Mouse (Mus musculus) lung, embryonic 16.5 days (tissue): Measurements from ENCODE around the gene 4921517D22Rik. TPM values are rescaled to one million over a fixed set of nuclear protein-coding genes. Genes with fewer than 3 reads are reported as not detected.
"Not testable (repeated sequence)": the region's sequence is repeated elsewhere in the genome, so short reads cannot be mapped to it uniquely, and the experiment has no call there.

Source experiments
- ATAC-seq: fragments of 200-750 bp; cut with Nextera tagmentation; 2 replicates; pipeline ENCODE4 v1.8.0; 2017; ENCODE audit warnings: low read depth, mild to moderate bottlenecking, moderate library complexity
- H3K27ac ChIP-seq: fragments of 300-500 bp; sonication (generic); 2 replicates; pipeline ENCODE4 v1.5.1; 2014; ENCODE audit warnings: mild to moderate bottlenecking, control low read depth, low read length
- H3K27me3 ChIP-seq: fragments of 300-500 bp; sonication (generic); 2 replicates; pipeline ENCODE4 v1.6.1; 2014; ENCODE audit warnings: low read depth, low read length, mixed read lengths; ENCODE audit not compliant: control insufficient read depth, insufficient read depth
- H3K36me3 ChIP-seq: fragments of 300-500 bp; sonication (generic); 2 replicates; pipeline ENCODE4 v1.6.1; 2014; ENCODE audit warnings: low read length; ENCODE audit not compliant: control insufficient read depth, insufficient read depth
- H3K4me1 ChIP-seq: fragments of 300-500 bp; sonication (generic); replicated peaks from 2 replicates; pipeline ENCODE4 v1.6.1; 2014; ENCODE audit warnings: low read length, mixed read lengths; ENCODE audit not compliant: control insufficient read depth, insufficient read depth
- H3K4me2 ChIP-seq: fragments of 300-500 bp; sonication (generic); 2 replicates; pipeline ENCODE4 v1.6.1; 2014; ENCODE audit warnings: low read depth, low read length, control low read depth
- H3K4me3 ChIP-seq: fragments of 300-500 bp; sonication (generic); 2 replicates; pipeline ENCODE4 v1.5.1; 2014; ENCODE audit warnings: mild to moderate bottlenecking, low read length, control low read depth
- H3K9ac ChIP-seq: fragments of 300-500 bp; sonication (generic); 2 replicates; pipeline ENCODE4 v1.6.1; 2014; ENCODE audit warnings: low read length, control low read depth
- H3K9me3 ChIP-seq: fragments of 300-500 bp; sonication (generic); 2 replicates; pipeline ENCODE4 v1.6.1; 2016; ENCODE audit warnings: low read length; ENCODE audit not compliant: control insufficient read depth
- WGBS: fragments of 180-500 bp; shearing (Covaris S2); extraction: QIAGEN DNeasy Blood & Tissue Kit; methylation state at CpG from one replicate; pipeline ENCODE4 v1.1.7; 2014; 5-methylcytosine and 5-hydroxymethylcytosine counted together
- polyA plus RNA-seq: library from polyadenylated mRNA; unstranded; fragments of >200 nt; fragmentation: Nextera tagmentation; extraction: Ambion mirVana; gene quantifications from 2 replicates; pipeline ENCODE4 v1.2.1, GENCODE M21; 2015

The 4921517D22Rik gene
- polyA plus RNA-seq, 1 experiment from 2014 or later, result not detected

GRCm38 (mm10) chr13:59728378-59729093 lies 34.6 kb upstream of the 4921517D22Rik start:
- Histone ChIP-seq H3K9ac (peak overlapping the region; percentile 31; the same call in 1 of the 2 replicates), H3K27ac (no peak overlapping the region), H3K36me3 (no peaks in the 10 kb centered on the region), H3K9me3 (no peaks in the 10 kb centered on the region), H3K4me1 (peaks cover 7% of the 10 kb centered on the region), H3K4me3 (no peak overlapping the region), H3K4me2 (no peak overlapping the region), H3K27me3 (no peaks in the 10 kb centered on the region)
- peak; percentile 87 for ATAC-seq
- WGBS, result 16% methylated on average over 7 of the region's 7 CpGs

DNA sequence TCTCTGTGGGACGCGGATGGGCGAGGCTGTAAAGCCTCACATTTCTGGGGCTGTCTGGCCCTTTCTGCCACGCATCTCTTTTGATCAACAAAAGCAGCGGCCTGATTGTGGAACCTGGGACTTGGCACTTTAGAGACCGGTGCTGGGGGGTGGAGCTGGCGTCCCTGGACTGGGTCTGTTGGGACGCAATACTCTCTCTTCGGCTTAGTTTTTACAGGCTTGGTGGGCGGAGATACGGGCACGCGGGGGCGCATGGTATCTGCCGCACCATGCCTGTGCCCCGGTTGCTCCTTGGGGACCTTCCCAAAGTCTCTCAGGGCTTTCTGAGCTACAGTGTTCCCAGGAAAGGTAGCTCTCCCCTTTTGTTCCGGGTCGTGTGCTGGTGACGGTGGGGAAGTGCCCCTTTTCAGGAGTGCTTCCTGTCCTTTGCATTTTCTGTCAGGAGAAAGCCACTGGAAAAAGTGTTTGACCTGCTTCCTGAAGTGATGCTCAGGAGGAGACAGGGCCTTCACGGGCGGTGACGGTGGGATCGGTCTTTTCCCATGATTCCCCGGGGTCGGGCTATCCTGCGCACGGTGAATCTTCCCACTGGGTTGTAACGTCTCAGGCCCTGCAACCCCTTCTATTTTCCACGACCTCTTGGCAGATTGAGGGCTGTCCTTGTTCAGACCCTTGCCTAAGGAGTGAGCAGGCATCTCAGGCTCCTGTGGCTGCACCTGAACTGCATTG lies 32.4 kb upstream of the 4921517D22Rik start:
- Histone ChIP-seq H3K4me2 (peak overlapping the region; percentile 12), H3K9ac (no peak overlapping the region), H3K27ac (no peak overlapping the region), H3K27me3 (no peaks in the 10 kb centered on the region), H3K4me1 (peaks cover 7% of the 10 kb centered on the region), H3K4me3 (no peak overlapping the region), H3K9me3 (no peaks in the 10 kb centered on the region), H3K36me3 (no peaks in the 10 kb centered on the region)
- no peak for ATAC-seq
- WGBS, result 25% methylated on average over 29 of the region's 29 CpGs

DNA sequence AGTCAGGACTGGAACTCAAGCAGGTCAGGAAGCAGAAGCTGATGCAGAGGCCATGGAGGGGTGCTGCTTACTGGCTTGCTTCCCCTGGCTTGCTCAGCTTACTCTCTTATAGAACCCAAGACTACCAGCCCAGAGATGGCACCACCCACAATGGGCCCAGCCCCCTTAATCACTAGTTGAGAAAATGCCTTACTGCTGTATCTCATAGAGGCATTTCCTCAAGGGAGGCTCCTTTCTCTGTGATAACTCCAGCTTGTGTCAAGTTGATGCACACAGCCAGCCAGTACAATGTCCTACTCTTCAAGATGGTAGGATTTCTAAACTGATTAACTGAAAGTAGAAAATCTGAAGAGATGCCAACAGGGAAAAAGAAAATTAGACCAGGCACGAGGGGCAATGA lies 28.2 kb upstream of the 4921517D22Rik start:
- H3K27ac ChIP-seq, H3K36me3 ChIP-seq, ATAC-seq, H3K4me3 ChIP-seq, H3K4me2 ChIP-seq, H3K4me1 ChIP-seq, H3K9me3 ChIP-seq, H3K27me3 ChIP-seq, H3K9ac ChIP-seq: not testable (repeated sequence)
- WGBS, result 79% methylated on average over 1 of the region's 1 CpGs

DNA sequence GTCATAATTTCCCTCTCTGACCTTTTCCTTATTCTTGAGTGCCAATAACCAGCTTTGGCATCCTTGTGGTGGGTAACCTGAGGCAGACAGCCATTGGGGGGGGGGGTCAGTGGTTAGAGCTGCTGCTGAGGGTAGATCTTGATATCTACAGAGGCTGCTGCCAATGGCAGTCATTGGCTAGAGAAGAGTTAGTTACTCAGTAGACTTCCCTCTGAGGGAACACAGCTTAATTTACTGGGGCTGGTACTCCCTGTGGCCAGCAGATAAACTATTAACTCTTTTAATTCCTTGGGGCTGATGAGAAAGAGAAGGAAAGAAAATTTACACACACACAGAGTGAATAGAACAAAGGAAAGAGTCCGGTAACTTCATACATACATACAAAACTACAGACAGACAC lies 25.6 kb upstream of the 4921517D22Rik start:
- peak overlapping the region; percentile 2; the same call in 1 of the 2 replicates for H3K27ac ChIP-seq
- no peak overlapping the region for H3K4me2 ChIP-seq
- H3K36me3 ChIP-seq, result no peaks in the 10 kb centered on the region
- no peak overlapping the region for H3K9ac ChIP-seq
- H3K27me3 ChIP-seq, result no peaks in the 10 kb centered on the region
- 89% methylated on average over 1 of the region's 1 CpGs for WGBS
- H3K4me1 ChIP-seq, result peaks cover 5% of the 10 kb centered on the region
- no peak for ATAC-seq
- H3K4me3 ChIP-seq, result no peak overlapping the region
- H3K9me3 ChIP-seq, result no peaks in the 10 kb centered on the region

GRCm38 (mm10) chr13:59718857-59719440 lies 25.0 kb upstream of the 4921517D22Rik start:
- not testable (repeated sequence) for H3K9me3 ChIP-seq, H3K4me1 ChIP-seq, H3K27me3 ChIP-seq, H3K4me2 ChIP-seq, H3K9ac ChIP-seq, H3K36me3 ChIP-seq, H3K4me3 ChIP-seq
- ATAC-seq, result peak; percentile 83
- peak overlapping the region; percentile 2; the same call in 1 of the 2 replicates for H3K27ac ChIP-seq
- 20% methylated on average over 6 of the region's 6 CpGs for WGBS

DNA sequence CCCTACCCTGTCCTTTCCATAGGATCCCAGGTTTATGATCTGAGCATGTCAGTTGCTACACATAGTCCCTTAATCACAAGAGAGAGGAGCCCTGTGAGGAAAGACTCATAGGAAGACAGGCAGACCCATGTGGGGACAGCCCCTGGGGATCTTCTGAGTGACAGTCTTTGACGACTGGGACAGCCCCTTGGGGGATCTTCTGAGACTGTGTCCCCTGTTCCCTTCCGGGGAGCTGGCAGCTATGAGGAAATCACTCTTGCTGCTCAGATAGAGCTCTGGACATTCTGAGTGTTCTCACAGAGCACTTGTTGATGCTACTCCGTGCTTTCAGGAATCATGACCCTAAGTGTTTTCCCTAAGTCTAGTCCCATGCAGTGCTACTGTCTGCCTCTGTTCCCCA lies 19.8 kb upstream of the 4921517D22Rik start:
- Histone ChIP-seq H3K9ac (no peak overlapping the region), H3K36me3 (no peaks in the 10 kb centered on the region), H3K27ac (no peak overlapping the region), H3K4me3 (no peak overlapping the region), H3K4me1 (no peaks in the 10 kb centered on the region), H3K4me2 (no peak overlapping the region), H3K9me3 (no peaks in the 10 kb centered on the region), H3K27me3 (no peaks in the 10 kb centered on the region)
- no peak for ATAC-seq
- 34% methylated on average over 3 of the region's 3 CpGs for WGBS

- ATAC-seq, H3K4me3 ChIP-seq, H3K9me3 ChIP-seq, H3K9ac ChIP-seq, H3K36me3 ChIP-seq, H3K27ac ChIP-seq, H3K4me1 ChIP-seq, H3K27me3 ChIP-seq, H3K4me2 ChIP-seq: not testable (repeated sequence)
- WGBS, result 64% methylated on average over 3 of the region's 3 CpGs
Measured at GRCm38 (mm10) chr13:59711984-59712383, 18.1 kb upstream of the 4921517D22Rik start, which contains the start of gene Spata31d1b. Gene Spata31d1b, plus strand, starts transcription at chr13:59712284.

- 85% methylated on average over 15 of the region's 15 CpGs for WGBS
- Histone ChIP-seq H3K36me3 (no peaks in the 10 kb centered on the region), H3K27ac (no peak within 1 kb of the TSS), H3K27me3 (no peaks in the 10 kb centered on the region), H3K9me3 (no peaks in the 10 kb centered on the region), H3K9ac (no peak within 1 kb of the TSS), H3K4me1 (no peaks in the 10 kb centered on the region), H3K4me3 (no peak within 1 kb of the TSS), H3K4me2 (no peak within 1 kb of the TSS)
- ATAC-seq, result no peak
Measured at GRCm38 (mm10) chr13:59710230-59710629, 16.3 kb upstream of the 4921517D22Rik start, which contains the start of gene Spata31d1a. Gene Spata31d1a, minus strand, starts transcription at chr13:59710330.

DNA sequence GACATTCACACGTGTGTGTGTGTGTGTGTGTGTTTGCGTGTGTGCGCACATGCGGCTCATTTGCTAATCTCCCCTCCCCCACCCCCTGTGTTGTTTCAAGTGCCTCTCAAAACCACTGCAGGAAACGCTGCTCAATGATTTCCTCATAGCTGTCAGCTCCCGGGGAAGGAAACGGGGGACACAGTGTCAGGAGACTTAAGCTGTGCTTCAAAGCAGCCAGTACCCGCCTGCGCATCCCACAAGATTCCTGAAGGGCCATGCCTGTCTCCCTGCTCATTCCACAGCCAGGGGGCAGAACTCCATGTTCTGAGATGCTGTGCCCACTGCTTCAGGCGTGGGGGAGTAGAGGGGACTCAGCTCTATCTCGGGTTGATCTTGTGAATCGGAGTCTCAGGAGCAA lies 10.7 kb upstream of the 4921517D22Rik start:
- peak; percentile 62; the same call in 1 of the 2 replicates for ATAC-seq

More for the DNA sequence above, 10.7 kb upstream of the 4921517D22Rik start:
- Histone ChIP-seq H3K27ac (no peak overlapping the region), H3K27me3 (no peaks in the 10 kb centered on the region), H3K4me2 (peak overlapping the region; percentile 18; the same call in 1 of the 2 replicates), H3K9ac (no peak overlapping the region), H3K4me3 (no peak overlapping the region), H3K4me1 (peaks cover 7% of the 10 kb centered on the region; the same call in 1 of the 2 replicates), H3K9me3 (no peaks in the 10 kb centered on the region), H3K36me3 (no peaks in the 10 kb centered on the region)
- WGBS, result 29% methylated on average over 12 of the region's 12 CpGs
